Mouse (Mus musculus) spleen, postnatal 4 days (tissue): ENCODE measurements around the gene Lrrc8e.

Experiments
- DNase-seq, 2 experiments: peaks; one replicate each; pipeline ENCODE4 v3.0.0; 2022; ENCODE audit warnings: low spot score in 2 of 2

The Lrrc8e gene

GRCm38 (mm10) chr8:4256911-4257310, 30.3 kb downstream of the Lrrc8e start:
- DNase-seq, result no peak

GRCm38 (mm10) chr8:4257350-4257749, 30.7 kb downstream of the Lrrc8e start:
- no peak for DNase-seq

GRCm38 (mm10) chr8:4258233-4258632, 31.6 kb downstream of the Lrrc8e start:
- peak; percentile 84 to 95 for DNase-seq

GRCm38 (mm10) chr8:4258678-4259077, 32.1 kb downstream of the Lrrc8e start:
- no peak for DNase-seq

GRCm38 (mm10) chr8:4259125-4259804, 32.6 kb downstream of the Lrrc8e start, which contains the start of gene Ctxn1:
TSS of gene Ctxn1 (minus strand) at chr8:4259274.
- peak; percentile 95 to 98 for DNase-seq

GRCm38 (mm10) chr8:4259805-4260170, 33.2 kb downstream of the Lrrc8e start:
- DNase-seq, result no peak

GRCm38 (mm10) chr8:4263105-4263791, 36.6 kb downstream of the Lrrc8e start:
- DNase-seq, result no peak

GRCm38 (mm10) chr8:4265160-4265914, 38.7 kb downstream of the Lrrc8e start:
- DNase-seq, result no peak

- peak in 1 of 2 experiments; percentile 71 for DNase-seq
These were observed 41.0 kb downstream of the Lrrc8e start for GRCm38 (mm10) chr8:4267627-4268026.

GRCm38 (mm10) chr8:4269609-4270008, 43.0 kb downstream of the Lrrc8e start:
- DNase-seq, result no peak

- DNase-seq, result peak; percentile 90 to 94
These were observed 48.9 kb downstream of the Lrrc8e start, which contains the start of gene Timm44 for GRCm38 (mm10) chr8:4275275-4276110. TSS of gene Timm44 (minus strand) at chr8:4275913.

GRCm38 (mm10) chr8:4276111-4276465, 49.5 kb downstream of the Lrrc8e start:
- DNase-seq, result no peak
